Mouse (Mus musculus): ENCODE measurements at regions not wholly inside any gene's neighbourhood (a gene's known extent, or its start where the extent isn't known, plus 50 kb on each side); places are given as distances from the start of the nearest gene placed in this dataset.

DNA sequence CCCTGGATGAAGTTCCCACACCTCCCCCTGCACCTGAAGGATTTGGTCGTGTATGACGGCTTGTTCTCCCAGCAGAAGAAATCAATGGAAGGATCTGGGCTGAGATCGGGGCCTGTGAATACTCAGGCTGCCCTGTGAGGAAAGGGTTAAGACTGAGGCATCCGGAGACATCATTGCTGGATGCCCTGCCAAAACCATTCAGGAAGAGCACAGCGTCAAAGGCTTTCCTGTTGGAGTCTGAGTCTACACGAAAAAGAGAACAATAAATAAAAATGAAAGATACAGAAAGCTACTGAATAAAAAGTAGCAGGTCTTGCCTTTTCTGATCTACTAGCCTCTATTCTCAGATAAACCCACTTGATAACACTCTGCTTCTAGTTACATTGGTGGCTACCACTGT lies 248.4 kb downstream of the Rps29 start:
- ChIA-PET POLR2A (no interaction called here), CTCF (no interaction called here)

DNA sequence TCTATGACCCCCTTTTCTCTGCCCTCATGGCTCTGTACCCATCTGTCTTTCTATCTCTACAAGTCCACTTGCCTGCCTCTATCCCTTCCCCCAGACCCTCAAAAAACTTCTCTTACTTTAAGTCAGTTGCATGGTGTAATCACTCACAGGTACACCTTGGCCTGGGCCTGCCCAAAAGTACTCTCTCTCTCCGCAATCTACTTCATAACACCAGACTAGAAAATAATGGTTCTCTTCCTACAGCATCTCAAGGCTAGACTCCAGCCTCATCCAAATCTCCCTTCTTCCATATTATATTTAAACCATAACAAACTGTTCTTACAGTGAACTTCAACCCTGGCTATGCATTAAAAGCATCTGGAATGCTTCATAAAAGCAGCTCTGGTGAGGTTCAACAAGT lies 254.2 kb downstream of the Rps29 start:
- POLR2A ChIA-PET, result interaction anchor here in 1 of 4 experiments (0.9 kb wide), 1 partner anchor 8 kb away, joined by 3 read pairs; no protein-coding TSS in a partner anchor
- CTCF ChIA-PET, result no interaction called here

DNA sequence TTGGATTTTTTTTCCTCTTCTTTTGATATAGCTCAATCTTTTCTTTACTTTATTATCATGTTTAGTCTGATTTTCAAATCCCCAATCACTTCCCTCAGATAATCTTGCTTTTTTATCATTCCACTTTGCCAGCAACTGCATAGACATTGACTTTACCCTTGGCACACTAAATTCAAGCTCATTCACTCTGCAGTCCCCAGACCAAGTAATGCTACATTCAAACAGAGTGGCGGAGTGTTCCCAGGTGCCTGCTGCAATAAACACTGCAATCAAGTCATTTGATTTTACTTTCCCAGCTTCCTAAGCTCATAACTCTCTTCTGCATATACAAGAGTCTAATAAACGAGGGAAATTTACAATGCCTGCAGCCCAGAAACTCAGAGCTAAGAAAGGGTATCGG lies 269.8 kb downstream of the Rps29 start:
- ChIA-PET CTCF (no interaction called here), POLR2A (interaction anchor here in 1 of 4 experiments (1.5 kb wide), 1 partner anchor 27 kb away, joined by 3 read pairs; no protein-coding TSS in a partner anchor)

DNA sequence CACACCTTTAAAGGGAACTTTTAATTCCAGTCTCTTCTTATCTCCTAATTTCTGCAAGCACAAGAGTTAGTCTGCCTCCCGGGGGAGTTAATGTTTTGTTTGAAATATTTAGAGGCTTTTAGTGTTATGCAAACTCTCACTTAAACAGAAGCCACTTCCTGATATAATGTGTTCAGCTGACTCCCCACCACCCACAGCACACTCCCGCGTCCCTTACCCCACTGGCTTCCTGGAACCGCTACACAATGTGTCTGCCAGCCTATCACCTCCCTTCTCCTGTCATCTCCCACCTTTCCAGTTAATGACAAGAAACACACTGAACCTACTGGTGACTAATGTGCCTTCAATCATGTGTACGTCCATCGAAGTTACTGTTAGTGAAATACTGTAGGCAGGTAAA lies 276.5 kb downstream of the Rps29 start:
- ChIA-PET CTCF (no interaction called here), POLR2A (no interaction called here)

DNA sequence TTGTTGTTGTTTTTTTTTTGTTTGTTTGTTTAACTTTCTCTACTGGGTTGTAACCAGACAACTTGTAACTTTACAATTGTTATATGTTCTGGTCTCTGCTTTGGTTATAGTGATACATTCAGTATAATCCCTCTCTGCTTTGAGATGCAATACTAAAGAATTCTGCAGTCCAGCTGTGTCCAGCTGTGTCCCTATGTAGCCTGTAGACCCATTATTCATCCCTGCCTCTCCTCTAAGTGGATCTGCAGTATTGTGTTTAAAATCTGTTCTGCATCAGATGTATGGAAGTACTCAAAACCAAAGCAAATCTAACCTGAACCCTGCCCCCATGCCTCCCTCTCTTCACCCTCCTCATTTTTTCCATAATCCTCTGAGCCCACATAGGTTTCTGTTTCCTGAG lies 279.6 kb downstream of the Rps29 start:
- ChIA-PET POLR2A (no interaction called here), CTCF (no interaction called here)

DNA sequence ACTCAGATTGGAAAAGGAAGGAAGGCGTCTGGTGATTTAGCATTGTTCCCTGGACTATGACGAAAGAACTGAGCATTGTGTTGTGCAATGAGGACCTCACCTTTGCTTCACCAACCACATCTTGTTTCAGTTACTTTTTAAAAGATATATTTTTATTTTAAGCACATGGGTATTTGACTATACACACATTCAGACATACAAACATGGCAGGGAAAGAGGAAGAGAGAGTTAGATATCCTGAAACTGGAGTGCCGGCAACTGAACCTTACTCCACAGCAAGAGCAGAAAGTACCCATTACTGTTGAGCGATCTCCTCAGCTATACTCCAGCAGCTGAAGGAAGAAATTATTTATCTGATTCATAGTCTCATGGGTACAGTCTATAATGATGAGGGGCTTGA lies 287.7 kb downstream of the Rps29 start:
- POLR2A ChIA-PET, result interaction anchor here in 1 of 4 experiments (0.7 kb wide), 1 partner anchor 73 kb away, joined by 4 read pairs; no protein-coding TSS in a partner anchor
- CTCF ChIA-PET, result no interaction called here

DNA sequence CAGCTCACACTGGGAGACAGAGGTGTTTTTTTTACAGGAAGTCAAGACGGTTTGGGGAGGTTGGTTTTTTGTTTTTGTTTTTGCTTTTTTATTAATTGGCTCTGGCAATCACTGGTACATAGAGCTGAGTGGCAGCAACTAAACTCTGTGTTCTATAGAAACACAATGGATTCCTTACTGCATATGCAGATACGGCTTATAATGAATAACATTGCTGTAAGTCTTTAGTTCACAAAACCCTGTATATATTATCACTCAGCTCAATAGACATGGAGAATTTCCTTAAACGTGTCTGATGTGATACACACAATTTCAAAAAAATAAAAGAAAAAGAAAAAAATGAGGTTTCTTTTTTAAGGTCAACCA lies 296.0 kb downstream of the Rps29 start:
- CTCF ChIA-PET, result interaction anchor here in 3 of 4 experiments (0.5 to 1.1 kb wide), 5 partner anchors 10 to 871 kb away, joined by 3 to 4 read pairs (median 3); no protein-coding TSS in a partner anchor

DNA sequence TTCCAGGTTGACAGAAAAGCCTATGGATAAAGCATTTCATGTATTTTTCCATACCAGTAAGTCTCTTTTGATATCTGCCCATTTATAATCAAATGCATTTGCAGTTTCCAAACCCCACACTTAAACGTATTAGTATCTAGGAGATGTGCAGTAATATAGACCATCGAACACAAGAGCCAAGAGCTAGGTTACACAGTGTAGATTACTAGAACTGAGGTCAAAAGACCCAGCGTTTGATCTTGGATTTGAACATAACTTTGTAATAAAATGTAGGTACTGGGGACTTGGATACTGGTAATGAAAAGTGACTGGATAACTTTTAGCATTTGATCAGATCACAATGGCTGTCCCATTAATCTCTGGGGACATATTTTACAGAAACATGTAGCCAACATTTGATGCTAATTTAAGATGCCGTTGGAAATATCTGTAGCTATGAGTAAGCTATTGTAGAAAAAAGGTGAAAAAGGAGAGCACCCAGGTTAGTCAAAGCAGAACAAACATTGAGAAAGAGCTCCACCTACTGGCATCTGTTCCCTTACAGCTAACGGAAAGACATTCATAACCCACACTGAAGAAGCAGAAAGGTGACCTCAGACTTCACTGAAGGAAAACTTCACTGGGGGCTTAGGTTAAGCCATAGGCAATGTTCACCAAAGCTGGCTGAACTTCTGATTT lies 296.5 kb downstream of the Rps29 start:
- CTCF ChIA-PET, result interaction anchor here in 3 of 4 experiments (0.5 to 1.1 kb wide), 5 partner anchors 10 to 871 kb away, joined by 3 to 4 read pairs (median 3); no protein-coding TSS in a partner anchor
- POLR2A ChIA-PET, result interaction anchor here in 2 of 4 experiments (0.6 to 1.2 kb wide), 2 partner anchors 27 to 317 kb away, joined by 3 to 9 read pairs; no protein-coding TSS in a partner anchor

More for the DNA sequence above, 296.0 kb downstream of the Rps29 start:
- POLR2A ChIA-PET, result interaction anchor here in 1 of 4 experiments (1.2 kb wide), 1 partner anchor 27 kb away, joined by 3 read pairs; no protein-coding TSS in a partner anchor

DNA sequence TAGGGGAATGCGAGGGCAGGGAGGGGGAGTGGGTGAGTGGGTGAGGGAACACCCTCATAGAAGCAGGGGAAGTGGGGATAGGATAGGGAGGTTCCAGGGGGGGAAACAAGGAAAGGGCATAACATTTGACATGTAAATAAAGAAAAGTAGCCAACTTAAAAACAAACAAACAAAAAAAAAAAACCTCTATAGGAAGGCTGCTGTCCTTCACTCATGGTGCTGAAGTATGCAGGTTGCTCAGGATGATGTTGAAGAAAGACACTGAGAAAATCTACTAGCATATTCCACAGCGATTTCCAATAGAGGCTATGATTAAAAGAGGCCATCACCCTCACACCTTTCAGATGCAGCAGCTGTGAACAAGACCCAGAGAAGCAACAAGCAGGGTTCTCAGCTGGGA lies 298.7 kb downstream of the Rps29 start:
- CTCF ChIA-PET, result no interaction called here
- POLR2A ChIA-PET, result no interaction called here

DNA sequence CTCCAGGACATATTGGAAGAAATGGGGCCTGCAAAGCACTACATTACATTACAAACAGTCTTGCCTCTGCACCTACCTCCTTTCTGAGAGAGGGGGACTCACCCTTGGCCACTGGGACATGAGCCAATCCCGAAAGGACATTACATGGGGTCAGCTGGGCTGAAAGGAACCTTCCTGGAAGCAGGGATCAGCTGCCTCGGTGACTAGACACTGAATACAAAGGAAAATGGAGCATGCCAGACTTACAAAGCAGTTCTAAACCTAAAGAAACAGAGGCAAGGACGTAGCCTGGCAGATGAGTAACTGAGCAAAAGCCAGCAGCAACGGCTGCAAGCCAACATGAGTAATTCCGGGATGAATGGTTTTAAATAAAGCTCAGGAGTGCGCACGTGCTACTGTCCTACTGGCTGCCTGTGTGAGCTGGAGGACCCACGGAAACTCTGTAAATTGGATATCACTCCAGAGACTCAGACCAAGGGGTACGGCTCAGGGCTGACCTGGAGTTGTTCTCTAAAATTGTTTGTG lies 309.3 kb downstream of the Rps29 start:
- CTCF ChIA-PET, result no interaction called here
- POLR2A ChIA-PET, result no interaction called here

DNA sequence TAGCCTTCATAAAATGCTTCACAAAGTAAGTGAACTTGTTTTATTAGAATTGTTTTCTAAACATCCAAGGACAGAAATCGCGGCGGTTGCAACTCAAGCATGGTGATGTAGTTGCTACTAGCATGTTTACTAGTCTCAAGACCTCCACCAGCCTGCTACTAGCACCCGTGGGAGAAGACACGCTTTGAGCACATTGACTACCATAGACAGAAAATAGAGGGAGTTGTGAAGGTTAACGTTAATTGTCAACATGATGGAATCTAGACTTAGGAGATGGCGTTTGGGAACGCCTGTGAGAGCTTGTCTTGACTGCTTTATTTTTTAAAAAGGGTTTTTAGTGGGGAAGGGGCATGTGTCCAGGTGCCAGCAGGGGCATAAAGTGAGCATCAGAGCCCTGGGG lies 318.2 kb downstream of the Rps29 start:
- ChIA-PET CTCF (no interaction called here), POLR2A (no interaction called here)

DNA sequence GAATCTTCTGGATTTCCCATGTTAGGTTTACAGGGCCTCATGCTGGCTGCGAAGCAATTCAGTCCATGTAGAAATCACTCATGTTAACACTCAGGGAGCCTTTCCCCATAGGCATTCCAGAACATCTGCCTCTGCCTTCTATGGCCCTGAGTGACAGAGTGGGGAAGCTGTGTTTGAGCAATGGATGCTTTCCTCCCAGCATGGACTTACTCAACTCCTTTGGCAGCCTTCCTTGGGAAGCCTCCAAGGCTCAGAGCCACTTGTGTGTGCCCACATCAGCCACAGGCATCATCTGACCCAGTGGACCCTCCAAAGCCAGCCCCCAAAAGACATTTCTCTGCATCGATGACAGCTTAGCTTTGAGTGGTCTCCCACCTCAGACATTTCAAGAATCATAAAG lies 318.8 kb downstream of the Rps29 start:
- ChIA-PET CTCF (no interaction called here), POLR2A (no interaction called here)

DNA sequence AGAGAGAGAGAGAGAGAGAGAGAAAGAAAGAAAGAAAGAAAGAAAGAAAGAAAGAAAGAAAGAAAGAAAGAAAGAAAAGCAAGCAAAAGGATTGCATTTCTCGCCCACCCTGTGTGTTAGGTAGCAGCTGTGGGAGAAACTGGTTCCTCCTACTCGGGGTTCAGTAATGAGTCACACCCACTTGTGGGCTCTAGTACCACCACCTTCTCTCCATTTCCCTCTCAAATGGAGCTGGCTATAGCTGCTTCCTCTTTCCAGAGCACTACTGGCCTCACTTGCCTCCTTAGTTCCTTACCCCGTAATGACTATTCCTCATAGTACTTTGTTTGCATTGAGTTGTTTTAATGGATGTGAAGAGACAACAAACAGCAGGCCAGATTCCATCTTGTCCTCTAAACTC lies 323.0 kb downstream of the Rps29 start:
- CTCF ChIA-PET, result no interaction called here

DNA sequence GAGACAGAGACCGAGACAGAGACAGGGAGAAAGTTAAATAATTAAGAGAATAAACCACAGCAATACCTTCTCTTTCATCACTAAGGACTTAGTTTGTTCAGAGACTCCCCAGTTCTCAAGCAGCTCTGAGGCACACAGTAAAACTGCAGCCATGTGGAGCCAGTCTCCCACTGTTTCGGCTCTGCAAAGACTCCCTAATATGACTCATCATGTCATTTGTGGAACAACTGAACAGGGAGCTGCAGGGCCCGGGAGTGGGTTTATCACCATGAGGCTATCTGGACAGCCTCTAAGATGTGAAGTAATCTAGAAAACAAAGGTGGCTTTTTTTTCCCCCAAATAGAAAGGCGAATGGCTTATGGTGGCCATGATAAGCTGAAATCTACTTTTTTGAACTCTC lies 325.1 kb downstream of the Rps29 start:
- ChIA-PET CTCF (interaction anchor here in 1 of 4 experiments (1.0 kb wide), 1 partner anchor 500 kb away, joined by 3 read pairs; no protein-coding TSS in a partner anchor), POLR2A (no interaction called here)

More for the DNA sequence above, 323.0 kb downstream of the Rps29 start:
- POLR2A ChIA-PET, result no interaction called here

DNA sequence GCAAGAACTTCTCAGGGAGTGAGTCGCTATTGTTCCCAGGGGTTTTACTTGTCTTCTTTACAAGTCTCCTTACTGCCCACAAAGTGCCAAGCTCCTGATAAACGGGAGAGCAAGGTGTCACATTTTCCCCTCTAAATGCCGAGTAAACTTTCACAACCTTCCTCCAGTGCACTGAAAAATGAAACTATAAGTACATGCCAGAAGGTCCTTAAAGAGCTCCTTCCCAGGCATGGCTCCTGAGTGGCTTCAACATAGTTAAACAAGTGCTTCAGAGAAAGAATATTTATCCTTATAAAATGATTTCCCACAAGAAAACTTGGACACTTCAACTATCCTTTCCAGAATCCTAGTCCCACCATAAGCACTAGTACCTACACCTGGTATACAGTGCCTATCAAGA lies 329.6 kb downstream of the Rps29 start:
- CTCF ChIA-PET, result no interaction called here
- POLR2A ChIA-PET, result no interaction called here

DNA sequence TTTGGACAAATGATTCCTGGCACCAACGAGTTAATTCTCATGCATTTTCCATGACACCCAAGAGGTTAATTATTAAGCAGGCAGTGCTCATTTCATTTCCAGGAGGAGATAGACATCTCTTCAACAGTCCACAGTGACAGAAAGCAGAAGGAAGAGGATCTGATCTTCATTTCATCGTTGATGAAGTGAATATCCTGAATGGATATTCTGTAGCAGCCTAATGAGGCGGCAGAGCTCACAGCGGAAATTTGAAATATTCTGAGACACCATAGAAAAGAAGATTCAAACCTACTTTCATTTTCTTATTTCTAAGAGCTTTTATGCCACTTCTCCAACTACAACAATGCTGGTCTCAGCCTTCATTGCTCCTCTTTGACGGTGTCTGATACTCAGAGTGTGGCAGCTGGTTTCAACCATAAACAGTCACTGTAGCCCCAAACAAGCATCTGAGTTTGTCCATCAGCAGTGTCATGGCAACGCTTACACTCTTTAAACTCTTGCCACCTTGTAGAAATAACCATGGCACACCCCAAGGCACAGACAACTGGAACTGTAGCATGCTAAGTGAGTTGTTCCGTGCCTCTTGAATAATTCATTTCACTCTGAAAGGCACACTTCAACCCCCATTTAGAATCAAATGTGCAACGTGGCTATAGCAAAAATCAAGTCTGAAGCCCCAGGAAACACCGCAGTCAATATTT lies 331.3 kb downstream of the Rps29 start:
- CTCF ChIA-PET, result no interaction called here
- POLR2A ChIA-PET, result no interaction called here

DNA sequence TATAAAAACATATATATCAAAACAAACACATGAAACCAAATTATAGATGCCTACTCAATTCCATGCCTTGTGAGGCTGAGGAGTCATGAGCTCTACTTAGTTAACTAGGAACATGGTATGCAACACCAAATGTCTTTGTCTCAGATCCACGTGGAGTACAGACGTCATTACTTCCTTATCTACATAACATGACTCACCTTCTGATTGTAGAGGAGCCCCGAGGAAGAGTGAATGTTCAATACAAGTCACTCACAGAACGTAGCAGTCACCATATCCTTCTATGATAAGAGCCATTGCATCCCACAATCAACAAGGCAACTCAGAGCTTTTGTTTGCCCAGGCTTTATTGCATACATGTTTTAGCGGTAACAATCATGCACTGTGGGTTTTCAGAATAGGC lies 364.6 kb downstream of the Rps29 start:
- CTCF ChIA-PET, result no interaction called here

DNA sequence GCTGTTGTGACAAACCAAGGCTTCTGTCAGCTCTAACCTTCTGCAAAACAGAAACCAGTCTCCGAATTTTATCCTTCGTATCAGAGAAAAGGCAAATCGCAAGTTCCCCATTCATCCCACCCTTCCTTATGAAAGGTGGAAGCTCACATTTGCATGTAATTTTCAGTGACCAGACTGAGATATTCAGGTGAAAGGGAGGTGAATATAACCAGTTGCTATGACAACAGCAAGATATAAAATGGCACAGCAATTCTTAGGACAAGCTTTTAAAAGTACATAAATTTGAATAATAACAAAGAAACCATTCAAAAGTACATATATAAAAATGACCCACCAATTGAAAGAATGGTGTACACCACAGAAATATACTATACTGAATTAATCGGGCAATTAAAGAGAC lies 375.4 kb downstream of the Rps29 start:
- ChIA-PET CTCF (no interaction called here), POLR2A (no interaction called here)

More for the DNA sequence above, 364.6 kb downstream of the Rps29 start:
- POLR2A ChIA-PET, result no interaction called here

DNA sequence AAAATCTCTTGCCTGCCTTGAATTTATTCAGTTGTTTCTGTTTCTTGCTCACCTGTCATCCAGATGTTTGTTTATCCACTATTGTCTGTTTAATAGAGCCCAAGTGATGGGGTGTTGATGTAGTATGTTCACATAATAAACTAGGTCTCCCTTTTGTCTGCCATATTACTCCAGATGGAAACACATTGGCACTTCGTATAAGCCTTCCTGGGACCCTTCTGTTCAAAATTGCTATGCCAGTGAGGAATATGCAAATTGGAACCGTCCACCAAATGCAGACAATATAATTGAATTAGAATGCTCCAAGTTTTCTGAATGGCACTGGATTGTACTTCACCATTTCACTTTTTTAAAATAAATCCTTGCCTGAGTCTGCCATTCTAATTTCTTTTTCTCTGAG lies 383.5 kb downstream of the Rps29 start:
- ChIA-PET CTCF (no interaction called here), POLR2A (no interaction called here)

DNA sequence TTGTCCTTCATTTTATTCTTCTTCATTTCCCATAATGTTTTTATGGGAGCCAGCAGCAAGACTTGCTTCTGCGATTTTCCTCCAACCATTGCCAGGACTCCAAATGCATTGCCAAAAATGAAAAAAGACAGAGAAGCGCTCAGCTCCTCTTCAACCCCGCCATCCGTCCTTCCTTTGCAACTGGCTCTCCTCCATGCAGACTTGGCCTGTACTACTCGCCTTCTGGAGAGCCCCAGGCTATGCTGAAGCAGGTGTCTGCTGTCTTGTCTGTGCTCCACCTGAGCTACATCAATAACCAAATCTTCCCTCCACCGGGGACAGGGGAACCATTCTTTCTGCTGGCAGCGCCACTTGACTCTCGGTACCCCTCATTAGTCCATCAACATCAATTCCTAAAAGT lies 384.2 kb downstream of the Rps29 start:
- POLR2A ChIA-PET, result no interaction called here

More for the DNA sequence above, 384.2 kb downstream of the Rps29 start:
- CTCF ChIA-PET, result no interaction called here

All from embryonic stem cell, embryonic (primary cell).